Mouse (Mus musculus) testis, adult 2 months (tissue): ENCODE measurements at regions not wholly inside any gene's neighbourhood (a gene's known extent, or its start where the extent isn't known, plus 50 kb on each side); places are given as distances from the start of the nearest gene placed in this dataset.

ENCODE experiments used
- CTCF ChIP-seq: fragments of 200-500 bp; IDR thresholded peaks from 2 replicates; pipeline ENCODE4 v1.5.1; 2012; ENCODE audit warnings: low read depth, mild to moderate bottlenecking, inconsistent platforms, low read length, moderate library complexity; ENCODE audit not compliant: control insufficient read depth, insufficient read depth, insufficient replicate concordance
- POLR2A ChIP-seq: fragments of 200-500 bp; IDR thresholded peaks from 2 replicates; pipeline ENCODE4 v1.6.1; 2012; ENCODE audit warnings: low read depth, mild to moderate bottlenecking, inconsistent platforms, low read length, moderate library complexity; ENCODE audit not compliant: control insufficient read depth

GRCm38 (mm10) chr7:73135786-73136185 lies 239.5 kb upstream of the Rgma start:
- TF ChIP-seq CTCF = no peak
- no peak for TF ChIP-seq POLR2A
